Mouse (Mus musculus): Measurements from ENCODE around the gene 1700123O20Rik.

1700123O20Rik gene

GRCm38 (mm10) chr14:54686063-54686521 lies at the start of gene 1700123O20Rik:
Gene 1700123O20Rik (plus strand): TSS chr14:54686216.
- peak; percentile 83 for DNase-seq

GRCm38 (mm10) chr14:54636954-54637353 lies 49.1 kb upstream of the 1700123O20Rik start:
- DNase-seq: peak; percentile 60

- no peak for DNase-seq
These were observed 47.8 kb upstream of the 1700123O20Rik start for GRCm38 (mm10) chr14:54638210-54638609.

- DNase-seq: no peak
These were observed 45.9 kb upstream of the 1700123O20Rik start for GRCm38 (mm10) chr14:54640121-54640520.

GRCm38 (mm10) chr14:54640946-54641304 lies 45.1 kb upstream of the 1700123O20Rik start, which contains the start of gene Gm17606:
Gene Gm17606 (plus strand): TSS chr14:54640952.
- DNase-seq: no peak

- DNase-seq: peak; percentile 94
These were observed 44.6 kb upstream of the 1700123O20Rik start, which contains the start of gene Cdh24 for GRCm38 (mm10) chr14:54641305-54641969. Gene Cdh24 (minus strand): TSS chr14:54641364.

GRCm38 (mm10) chr14:54642224-54642944 lies 43.6 kb upstream of the 1700123O20Rik start:
- no peak for DNase-seq

- DNase-seq: no peak
These were observed 43.0 kb upstream of the 1700123O20Rik start for GRCm38 (mm10) chr14:54643011-54643410.

- DNase-seq: no peak
These were observed 41.7 kb upstream of the 1700123O20Rik start for GRCm38 (mm10) chr14:54644294-54644693.

GRCm38 (mm10) chr14:54646455-54646854 lies 39.6 kb upstream of the 1700123O20Rik start:
- DNase-seq: no peak

- no peak for DNase-seq
These were observed 38.9 kb upstream of the 1700123O20Rik start for GRCm38 (mm10) chr14:54646898-54647636.

GRCm38 (mm10) chr14:54647900-54648299 lies 38.1 kb upstream of the 1700123O20Rik start:
- no peak for DNase-seq

- peak; percentile 90 for DNase-seq
These were observed 35.2 kb upstream of the 1700123O20Rik start for GRCm38 (mm10) chr14:54650621-54651454.

GRCm38 (mm10) chr14:54651556-54651955 lies 34.5 kb upstream of the 1700123O20Rik start:
- DNase-seq: no peak

GRCm38 (mm10) chr14:54652787-54653186 lies 33.2 kb upstream of the 1700123O20Rik start:
- DNase-seq: peak; percentile 22

- DNase-seq: peak; percentile 86
These were observed 32.5 kb upstream of the 1700123O20Rik start for GRCm38 (mm10) chr14:54653496-54653895.

- no peak for DNase-seq
These were observed 26.0 kb upstream of the 1700123O20Rik start for GRCm38 (mm10) chr14:54660009-54660408.

GRCm38 (mm10) chr14:54664477-54665222 lies 21.4 kb upstream of the 1700123O20Rik start:
- DNase-seq: no peak

- DNase-seq: peak; percentile 72
These were observed 16.6 kb upstream of the 1700123O20Rik start for GRCm38 (mm10) chr14:54669381-54669780.

GRCm38 (mm10) chr14:54674317-54674716 lies 11.7 kb upstream of the 1700123O20Rik start:
- no peak for DNase-seq

GRCm38 (mm10) chr14:54676290-54676689 lies 9.7 kb upstream of the 1700123O20Rik start:
- DNase-seq: no peak

Measured in thymus, postnatal 25 days (tissue).